Mouse (Mus musculus) frontal cortex, postnatal 25 days (tissue): Measurements from ENCODE around the gene Mmp7.

Experiments
- DNase-seq, 2 experiments: peaks; one replicate each; pipeline ENCODE4 v3.0.0; 2022; ENCODE audit warnings: low spot score in 2 of 2

Mmp7 gene

DNA sequence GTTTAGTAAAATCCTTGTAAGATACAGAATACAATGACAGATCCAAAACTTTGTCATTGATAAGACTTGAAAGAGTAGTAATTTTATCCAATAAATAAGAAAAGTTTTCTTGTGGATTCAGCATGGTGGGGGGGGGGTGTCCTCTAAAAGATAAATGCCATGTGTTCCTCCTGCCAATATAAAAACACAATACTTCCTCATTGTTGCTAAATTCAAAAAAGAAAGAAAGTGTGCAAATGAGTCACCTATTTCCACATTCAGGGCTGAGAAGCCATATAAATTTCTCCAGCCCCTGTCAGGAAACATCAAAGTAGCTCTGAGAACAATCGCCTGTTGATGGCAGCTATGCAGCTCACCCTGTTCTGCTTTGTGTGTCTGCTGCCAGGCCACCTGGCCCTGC is at the start of gene Mmp7:
Mmp7 (plus strand) TSS at position 301 of the 400 bp plus-strand sequence.
- DNase-seq = no peak

GRCm38 (mm10) chr9:7647901-7648300 is 44.0 kb upstream of the Mmp7 start:
- DNase-seq = no peak

GRCm38 (mm10) chr9:7650397-7651180 is 41.3 kb upstream of the Mmp7 start:
- DNase-seq = no peak

DNA sequence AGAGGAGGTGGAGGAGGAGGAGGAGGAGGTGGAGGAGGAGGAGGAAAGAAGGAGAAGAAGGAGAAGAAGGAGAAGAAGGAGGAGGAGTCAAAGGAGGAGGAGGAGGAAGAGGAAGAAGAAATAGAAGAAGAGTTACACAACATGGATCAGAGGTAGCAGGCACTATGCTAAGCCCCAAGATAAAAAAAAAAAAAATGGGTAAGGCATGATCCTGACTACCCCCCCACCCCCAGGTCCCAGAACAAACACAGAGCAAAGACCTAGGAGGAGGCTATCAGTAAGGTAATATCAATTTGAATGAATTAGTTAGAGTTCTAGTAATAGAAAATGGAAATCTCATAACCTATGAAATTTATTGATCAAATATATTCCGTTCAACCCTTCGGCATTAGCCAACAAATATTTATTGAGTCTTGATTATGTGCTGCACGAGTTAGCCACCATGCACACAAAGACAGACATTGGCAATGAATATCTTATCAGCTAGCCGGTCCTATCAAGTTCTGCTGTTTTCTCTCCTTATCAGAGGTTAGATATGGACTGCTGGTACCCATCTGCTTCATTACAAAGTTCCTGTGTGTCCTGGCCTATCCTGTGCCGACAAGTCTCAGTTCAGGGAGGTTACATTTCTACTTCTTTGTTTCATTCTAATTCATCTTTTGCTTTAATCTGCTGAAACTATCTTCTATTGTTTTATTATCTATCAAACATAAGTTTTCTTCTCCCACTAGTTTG is 39.4 kb upstream of the Mmp7 start:
- DNase-seq = no peak

DNA sequence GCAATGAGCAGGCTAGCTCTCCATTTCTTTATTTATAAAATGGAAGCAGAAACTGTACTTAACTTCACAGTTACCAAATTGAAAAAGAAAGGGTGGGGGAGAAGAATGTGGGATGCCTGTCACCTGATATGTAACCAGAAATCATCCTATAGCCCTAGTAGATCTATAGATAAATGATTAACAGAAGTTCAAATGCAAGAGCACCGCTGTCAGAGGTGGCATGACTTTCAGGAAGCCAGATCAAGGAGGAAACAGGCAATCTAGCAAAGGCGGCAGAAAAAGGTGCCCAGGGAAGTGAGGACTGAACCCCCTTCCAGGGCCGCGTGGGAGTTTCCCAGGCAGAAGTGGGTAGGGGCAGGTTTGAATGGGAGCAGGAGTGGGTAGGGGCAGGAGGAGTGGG is 33.9 kb upstream of the Mmp7 start:
- DNase-seq = no peak

DNA sequence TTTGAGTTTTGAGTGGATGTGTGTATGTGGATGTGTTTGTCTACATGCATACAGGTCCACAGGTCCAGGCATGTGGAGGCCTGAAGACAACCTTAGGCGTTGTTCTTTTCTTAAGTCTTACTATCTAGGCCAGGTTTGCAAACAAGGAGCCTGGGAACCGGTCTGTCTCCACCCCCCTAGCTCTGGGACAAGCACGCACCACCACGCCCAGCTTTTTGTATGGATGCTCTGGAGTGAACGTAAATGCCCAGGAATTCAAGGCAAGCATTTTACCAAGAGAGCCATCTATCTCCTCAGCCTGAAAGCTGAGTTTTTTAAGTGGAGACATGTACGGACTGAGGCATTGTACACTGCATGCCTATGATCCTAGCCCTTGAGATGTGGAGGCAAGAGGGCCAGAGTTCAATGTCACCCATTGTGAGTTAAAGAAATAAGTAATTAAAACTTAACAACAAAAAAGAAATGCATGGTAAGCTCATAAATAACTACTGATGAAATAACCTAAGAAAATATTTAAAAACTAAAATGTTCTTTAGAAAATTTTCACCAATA is 32.3 kb upstream of the Mmp7 start:
- DNase-seq = no peak

DNA sequence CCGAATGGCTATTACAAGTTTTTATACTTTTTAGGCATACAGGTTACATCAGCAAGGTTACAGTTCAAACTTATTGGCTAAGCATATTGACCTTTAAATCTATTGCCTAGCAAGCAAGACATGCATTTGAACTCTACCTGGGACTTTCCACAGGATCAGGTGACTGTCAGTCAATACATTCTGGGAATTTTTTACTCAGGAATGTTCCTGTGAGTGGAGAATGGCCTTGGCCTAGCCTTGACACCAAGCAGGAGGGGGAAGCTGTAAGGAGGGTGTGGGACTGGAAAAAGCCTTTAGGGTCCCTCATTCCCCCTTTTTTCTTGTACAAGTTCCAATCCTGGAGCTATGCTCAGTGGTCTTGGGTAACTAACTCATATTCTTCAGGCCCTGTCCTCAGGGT is 30.5 kb upstream of the Mmp7 start:
- DNase-seq = no peak

DNA sequence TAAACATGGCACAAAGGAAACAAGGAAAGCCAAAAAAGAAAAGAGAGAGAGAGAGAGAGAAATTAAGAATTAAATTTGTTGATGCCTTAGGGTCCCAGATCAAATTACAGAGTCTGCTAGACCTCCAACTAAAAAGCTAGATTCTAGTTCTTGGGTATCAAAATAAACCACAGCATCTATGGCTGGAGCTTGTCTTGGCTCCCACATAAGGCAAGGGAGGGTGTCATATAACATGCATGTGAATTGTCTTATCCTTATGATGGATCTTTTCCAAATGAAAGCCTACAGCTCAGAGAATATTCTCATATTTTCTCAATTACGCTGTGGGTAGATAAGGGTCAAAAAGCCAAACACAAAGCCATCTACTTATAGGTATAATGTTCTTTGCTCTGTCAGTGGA is 22.2 kb upstream of the Mmp7 start:
- no peak for DNase-seq

DNA sequence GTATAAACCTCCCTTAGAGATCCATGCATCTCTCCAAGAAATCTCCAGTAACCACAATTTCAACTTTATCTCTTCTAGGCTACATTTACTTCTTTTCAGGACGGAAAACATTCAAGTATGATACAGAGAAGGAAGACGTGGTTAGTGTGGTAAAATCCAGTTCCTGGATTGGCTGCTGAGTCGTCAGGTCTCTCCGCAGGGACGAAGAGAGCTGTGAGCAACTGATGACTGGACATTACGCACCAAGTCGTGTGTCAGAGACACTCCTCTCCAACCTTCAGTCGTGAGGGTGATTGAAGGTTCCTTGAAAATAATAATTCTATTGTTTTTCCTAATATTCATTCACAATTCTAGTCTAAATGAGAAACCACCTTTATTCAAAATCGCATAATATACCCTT is 18.9 kb upstream of the Mmp7 start:
- DNase-seq = no peak

DNA sequence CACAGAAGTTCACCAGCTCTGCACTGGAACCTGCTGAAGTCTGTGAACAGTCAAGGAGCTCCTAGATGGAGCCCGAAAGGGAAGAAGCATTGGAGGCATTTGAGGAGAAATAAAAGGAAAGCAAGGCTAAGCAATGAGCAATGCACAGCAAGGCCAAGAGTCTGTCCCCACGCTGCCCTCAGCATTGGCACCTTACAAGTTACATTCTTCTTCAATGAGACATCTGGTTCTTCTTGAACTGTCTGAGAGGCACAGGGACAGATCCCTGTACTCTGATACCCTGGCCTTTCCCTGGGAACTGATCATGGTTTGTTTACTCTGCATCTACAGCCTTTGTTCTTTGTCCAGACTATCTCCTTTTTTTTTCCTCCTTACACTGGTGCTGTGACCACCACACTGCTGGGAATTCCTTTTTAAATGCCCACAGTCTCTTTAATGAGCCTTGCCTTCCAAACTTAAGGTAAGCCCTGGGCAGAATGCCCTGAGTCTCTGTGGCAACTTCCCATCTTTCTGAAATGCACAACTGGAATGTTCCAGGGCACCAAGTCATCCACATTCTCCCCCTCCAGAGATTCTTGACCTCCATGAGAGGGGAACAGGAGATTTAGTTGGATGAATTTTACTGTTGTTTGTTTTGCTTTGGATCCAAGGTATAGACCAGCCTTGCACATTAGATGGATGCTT is 13.6 kb upstream of the Mmp7 start:
- no peak for DNase-seq

GRCm38 (mm10) chr9:7682081-7682618 is 9.7 kb upstream of the Mmp7 start:
- no peak for DNase-seq

- DNase-seq = no peak
These were observed 5.9 kb upstream of the Mmp7 start for GRCm38 (mm10) chr9:7686024-7686423.

DNA sequence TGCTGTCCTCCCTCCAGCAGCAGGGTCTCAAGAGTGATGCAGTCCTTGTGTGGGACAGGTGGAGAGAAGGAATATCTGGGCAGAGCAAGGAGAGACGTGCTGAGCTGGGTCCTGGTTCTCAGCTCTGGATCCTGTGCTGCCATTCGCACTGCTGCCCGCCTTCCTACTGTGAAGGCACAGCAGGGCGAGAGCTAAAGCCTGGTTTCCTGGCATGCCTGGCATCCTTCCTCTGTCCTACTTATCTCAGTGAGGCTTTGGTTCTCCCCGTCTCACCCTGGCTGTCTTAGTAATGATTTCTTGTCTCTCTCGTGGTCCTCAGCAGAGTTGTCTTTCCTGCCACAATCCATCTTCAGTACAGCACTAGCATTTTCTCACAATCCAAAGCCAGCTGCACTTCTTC is 2.1 kb upstream of the Mmp7 start:
- no peak for DNase-seq

DNA sequence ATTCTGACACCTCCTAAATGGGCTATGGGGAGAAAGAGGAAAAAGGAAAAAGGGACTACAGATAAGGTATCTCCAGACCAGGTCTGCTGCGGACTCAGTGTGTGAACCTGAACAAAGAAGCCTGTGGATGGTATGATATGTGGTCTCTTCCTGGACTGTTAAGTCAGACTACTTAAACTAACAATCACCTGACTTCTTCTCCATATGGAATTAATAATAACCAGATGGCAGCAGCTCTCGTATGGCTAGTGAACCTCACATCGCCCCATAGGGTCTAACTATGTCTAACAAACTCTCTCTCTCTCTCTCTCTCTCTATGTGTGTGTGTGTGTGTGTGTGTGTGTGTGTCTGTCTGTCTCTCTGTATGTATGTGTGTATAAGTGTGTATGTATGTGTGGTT is 2.1 kb downstream of the Mmp7 start:
- DNase-seq = no peak

- DNase-seq = no peak
These were observed 3.8 kb downstream of the Mmp7 start for GRCm38 (mm10) chr9:7695646-7696045.

DNA sequence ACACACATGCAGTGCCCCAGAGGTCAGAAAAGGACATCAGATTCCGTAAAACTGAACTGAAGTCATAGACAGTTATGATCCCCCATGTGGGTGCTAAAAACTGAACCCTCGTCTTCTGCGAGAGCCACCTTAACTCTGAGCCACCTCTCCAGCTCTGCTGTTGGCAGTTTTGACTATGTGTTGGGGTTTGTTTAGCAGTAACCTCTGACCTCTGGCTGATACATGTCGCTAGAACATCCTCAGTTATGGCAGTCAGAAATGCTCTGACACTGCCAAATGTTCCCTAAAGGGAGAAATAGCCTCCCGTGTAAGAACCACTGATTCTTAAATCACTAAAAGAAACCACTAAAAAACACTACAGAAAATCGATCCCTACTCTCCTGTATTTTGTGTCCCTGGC is 16.8 kb downstream of the Mmp7 start:
- DNase-seq = no peak

- DNase-seq = no peak
These were observed 19.3 kb downstream of the Mmp7 start for GRCm38 (mm10) chr9:7711196-7711595.

DNA sequence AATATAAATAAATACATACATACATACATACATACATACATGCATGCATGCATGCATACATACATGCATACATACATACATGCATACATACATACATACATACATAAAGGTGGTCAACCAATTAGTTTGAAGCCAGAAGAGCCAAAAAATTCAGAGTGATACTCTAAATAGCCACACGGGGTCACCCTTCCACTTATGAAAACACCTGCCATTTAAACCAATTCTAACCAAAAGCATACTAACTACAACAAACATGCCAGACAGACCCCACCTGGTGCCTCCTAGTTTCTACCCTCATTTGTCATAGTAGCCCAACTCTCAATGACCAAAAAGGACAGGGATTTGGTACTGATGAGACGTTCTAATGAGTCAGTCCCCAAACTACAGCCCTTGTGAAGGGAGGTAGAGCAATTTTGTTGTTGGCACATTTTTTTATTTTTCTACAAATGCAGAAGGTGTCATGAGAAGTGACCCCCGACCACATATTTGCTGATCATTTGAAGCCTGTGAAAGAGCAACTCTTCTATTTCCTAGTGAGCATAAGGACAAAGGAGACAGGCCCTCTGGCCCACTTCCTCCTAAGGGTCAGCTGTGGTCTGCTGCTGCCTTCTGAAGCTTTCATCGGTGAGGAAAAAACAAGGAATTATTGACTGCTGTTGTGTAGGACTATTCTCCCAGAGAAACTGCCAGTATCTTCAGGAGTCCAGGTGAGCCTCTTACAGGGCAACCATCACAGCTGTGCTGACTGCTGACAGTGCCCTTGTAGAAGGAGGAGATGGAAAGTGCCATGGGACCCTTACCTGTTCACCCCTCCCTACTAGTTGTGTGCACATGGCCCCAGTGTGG is 22.4 kb downstream of the Mmp7 start:
- DNase-seq = peak; percentile 4 to 20

DNA sequence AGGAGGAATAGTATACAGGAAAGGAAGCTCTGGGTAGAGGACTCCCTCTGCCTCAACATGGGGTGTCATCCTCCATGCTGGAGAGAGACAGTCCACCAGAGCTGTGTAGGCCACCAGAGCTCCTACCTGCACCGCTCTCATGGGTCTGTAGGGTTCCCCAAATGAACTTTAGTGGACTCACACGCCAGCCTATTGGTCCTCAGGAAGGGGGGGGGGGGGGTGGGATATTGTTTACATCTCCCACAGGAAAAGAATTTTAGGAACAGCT is 23.0 kb downstream of the Mmp7 start:
- DNase-seq = no peak

DNA sequence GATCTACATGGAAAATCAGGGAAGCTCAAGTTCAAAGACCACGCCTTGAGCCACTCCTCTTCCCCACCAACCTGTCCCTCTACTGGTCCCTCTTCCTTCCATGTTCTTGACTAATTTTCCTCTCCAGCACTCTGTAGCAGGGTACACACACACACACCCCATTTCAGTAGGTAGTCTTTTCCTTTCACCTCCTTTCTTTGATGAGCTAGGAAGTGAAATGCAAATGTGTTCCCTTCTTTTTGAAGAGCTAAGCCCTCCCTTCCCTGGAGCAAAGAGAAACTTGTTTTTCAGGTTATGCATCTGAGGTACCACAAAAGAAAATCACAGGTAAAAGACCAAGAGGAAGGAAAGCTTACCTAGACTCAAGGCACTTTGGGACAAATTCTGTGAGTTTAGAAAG is 29.7 kb downstream of the Mmp7 start:
- DNase-seq = no peak

DNA sequence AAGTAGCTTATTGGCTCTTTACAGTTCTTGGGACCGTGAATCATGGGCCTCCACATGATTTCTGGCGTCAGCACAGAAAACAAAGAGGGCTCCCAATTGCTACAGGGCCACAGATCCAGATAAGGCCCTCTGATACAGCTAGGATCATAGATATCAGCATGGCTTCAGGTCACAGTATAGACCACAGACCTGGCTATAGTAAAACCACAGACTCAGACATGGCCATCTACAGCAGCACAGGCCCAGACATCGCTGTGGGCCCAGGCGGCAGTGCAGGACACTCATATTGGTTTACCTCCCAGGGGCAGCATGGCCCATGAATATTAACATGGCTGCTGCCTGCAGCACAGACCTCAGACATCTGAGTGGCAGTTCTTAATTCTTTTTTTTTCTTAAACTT is 37.1 kb downstream of the Mmp7 start:
- DNase-seq = no peak

DNA sequence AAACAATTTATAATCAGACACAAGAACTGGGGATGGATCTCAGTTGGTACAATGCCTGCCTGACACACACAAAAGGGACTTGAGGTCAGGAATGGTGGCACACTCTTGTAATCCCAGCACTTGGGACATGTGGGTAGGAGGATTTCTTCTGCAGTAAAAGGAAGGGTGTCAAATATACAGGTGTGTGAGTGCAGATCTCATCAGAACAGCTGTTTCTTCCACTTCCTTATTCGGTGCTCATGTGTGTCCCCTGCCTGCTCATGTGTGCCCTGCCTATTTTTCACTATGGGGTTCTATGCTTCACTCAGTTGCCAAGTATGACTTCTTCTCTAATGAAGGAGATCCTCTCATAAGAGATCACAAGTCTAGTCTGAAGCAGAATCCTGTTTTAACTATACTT is 50.8 kb downstream of the Mmp7 start:
- DNase-seq = no peak
